Mouse (Mus musculus): ENCODE data around the gene Cym.

Gene Cym

GRCm38 (mm10) chr3:107221608-107222007, at the start of gene Cym:
Gene Cym (minus strand): TSS chr3:107221732.
- no peak for DNase-seq

- no peak for DNase-seq
Measured at GRCm38 (mm10) chr3:107266814-107267345, 45.3 kb upstream of the Cym start.

GRCm38 (mm10) chr3:107261851-107262165, 40.3 kb upstream of the Cym start:
- peak; percentile 34 for DNase-seq

GRCm38 (mm10) chr3:107260956-107261850, 39.7 kb upstream of the Cym start:
- peak; percentile 43 for DNase-seq

- no peak for DNase-seq
Measured at GRCm38 (mm10) chr3:107257924-107258323, 36.4 kb upstream of the Cym start.

- no peak for DNase-seq
Measured at GRCm38 (mm10) chr3:107256724-107257123, 35.2 kb upstream of the Cym start.

GRCm38 (mm10) chr3:107255992-107256391, 34.5 kb upstream of the Cym start:
- DNase-seq = no peak

GRCm38 (mm10) chr3:107253925-107254324, 32.4 kb upstream of the Cym start:
- DNase-seq = no peak

- DNase-seq = peak; percentile 21
Measured at GRCm38 (mm10) chr3:107252035-107252434, 30.5 kb upstream of the Cym start.

GRCm38 (mm10) chr3:107250320-107250719, 28.8 kb upstream of the Cym start:
- DNase-seq = no peak

- DNase-seq = no peak
Measured at GRCm38 (mm10) chr3:107249042-107249441, 27.5 kb upstream of the Cym start.

GRCm38 (mm10) chr3:107246876-107247275, 25.3 kb upstream of the Cym start:
- DNase-seq = no peak

GRCm38 (mm10) chr3:107241389-107242094, 20.0 kb upstream of the Cym start:
- DNase-seq = no peak

- DNase-seq = no peak
Measured at GRCm38 (mm10) chr3:107239607-107240006, 18.1 kb upstream of the Cym start, which contains the start of gene Prok1. Gene Prok1 (minus strand): TSS chr3:107239707.

- no peak for DNase-seq
Measured at GRCm38 (mm10) chr3:107238471-107238980, 17.0 kb upstream of the Cym start.

GRCm38 (mm10) chr3:107238051-107238450, 16.5 kb upstream of the Cym start:
- DNase-seq = no peak

GRCm38 (mm10) chr3:107233945-107234344, 12.4 kb upstream of the Cym start:
- DNase-seq = no peak

GRCm38 (mm10) chr3:107233351-107233813, 11.8 kb upstream of the Cym start:
- DNase-seq = peak; percentile 73

- no peak for DNase-seq
Measured at GRCm38 (mm10) chr3:107231202-107231601, 9.7 kb upstream of the Cym start.

GRCm38 (mm10) chr3:107230527-107230926, 9.0 kb upstream of the Cym start, which contains the start of gene A630076J17Rik:
Gene A630076J17Rik (plus strand): TSS chr3:107230614.
- no peak for DNase-seq

GRCm38 (mm10) chr3:107229822-107230221, 8.3 kb upstream of the Cym start:
- peak; percentile 31 for DNase-seq

GRCm38 (mm10) chr3:107229221-107229620, 7.7 kb upstream of the Cym start:
- DNase-seq = no peak

- no peak for DNase-seq
Measured at GRCm38 (mm10) chr3:107225820-107226219, 4.3 kb upstream of the Cym start.

All from kidney, postnatal 14 days (tissue).